Mouse (Mus musculus) heart, adult 2 months (tissue): Measurements from ENCODE around the gene Gsta4.

ENCODE experiments used
- EP300 ChIP-seq: fragments of 200-500 bp; IDR thresholded peaks from 2 replicates; pipeline ENCODE4 v1.6.1; 2011; ENCODE audit warnings: low read depth, low read length, control low read depth; ENCODE audit not compliant: insufficient read depth
- POLR2A ChIP-seq: fragments of 200-500 bp; IDR thresholded peaks from 2 replicates; pipeline ENCODE4 v1.6.1; 2011; ENCODE audit warnings: mild to moderate bottlenecking, low read depth, low read length, control low read depth; ENCODE audit not compliant: insufficient read depth

DNA sequence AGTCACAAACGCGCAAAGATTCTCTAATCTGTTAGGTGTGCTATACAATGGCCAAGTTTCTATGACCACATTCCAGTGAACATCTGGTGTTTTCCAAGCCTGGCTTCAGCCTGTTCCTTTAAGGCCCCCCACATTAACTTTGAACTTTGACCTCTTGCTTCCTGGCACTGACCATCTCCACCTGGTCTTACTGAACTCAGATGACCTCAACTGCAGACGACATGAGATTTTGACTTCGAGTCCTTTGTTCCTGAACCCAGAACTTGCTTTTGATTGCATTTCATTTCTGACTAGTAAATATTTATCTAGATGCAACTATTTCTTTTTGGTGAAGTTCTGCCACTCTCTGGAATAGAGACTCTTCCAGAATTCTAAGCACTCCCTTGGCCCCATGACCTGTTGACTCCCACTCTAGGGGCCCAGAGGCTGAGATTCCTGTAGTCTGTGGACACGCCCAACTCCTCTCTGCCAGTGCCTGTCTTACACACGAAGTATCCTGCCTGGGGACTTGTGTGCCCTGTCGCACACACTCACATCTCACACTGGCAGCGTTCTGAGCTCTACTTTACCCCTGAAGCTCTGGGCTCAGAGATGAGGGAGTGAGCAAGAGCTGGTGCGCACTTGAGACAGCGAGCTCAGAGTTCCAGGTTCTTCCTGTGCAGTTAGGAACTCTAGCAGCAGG, 40.8 kb downstream of the Gsta4 start:
- TF ChIP-seq EP300 (no peak), POLR2A (no peak)
